Mouse (Mus musculus): Measurements from ENCODE around the gene Lrpprc. TPM values are rescaled to one million over a fixed set of nuclear protein-coding genes. Genes with fewer than 3 reads are reported as not detected.

The Lrpprc gene
- 26.6 TPM for polyA plus RNA-seq (2014; fragmentation: Illumina TruSeq; extraction: RNeasy Lipid Tissue Mini Kit (QIAGEN cat#74804); ENCODE audit: low replicate concordance)

GRCm38 (mm10) chr17:84790447-84791098 is at the start of gene Lrpprc:
Gene Lrpprc, minus strand, starts transcription at chr17:84790789.

GRCm38 (mm10) chr17:84682734-84683717 is 107.6 kb downstream of the Lrpprc start, which contains the start of gene Abcg5:
Gene Abcg5, minus strand, starts transcription at chr17:84683011.

GRCm38 (mm10) chr17:84675951-84676366 is 114.6 kb downstream of the Lrpprc start, which contains the start of gene Abcg8:
Gene Abcg8, plus strand, starts transcription at chr17:84676302.

Other genes starting within 250 kb of the Lrpprc start
- 3.6 TPM for gene Dync2li1, start 164.3 kb downstream of the Lrpprc start, polyA plus RNA-seq (2014; fragmentation: Illumina TruSeq; extraction: RNeasy Lipid Tissue Mini Kit (QIAGEN cat#74804); ENCODE audit: low replicate concordance)
- 152 TPM for gene Abcg8, start 114.5 kb downstream of the Lrpprc start, polyA plus RNA-seq (2014; fragmentation: Illumina TruSeq; extraction: RNeasy Lipid Tissue Mini Kit (QIAGEN cat#74804); ENCODE audit: low replicate concordance)
- 391 TPM for gene Abcg5, start 107.8 kb downstream of the Lrpprc start, polyA plus RNA-seq (2014; fragmentation: Illumina TruSeq; extraction: RNeasy Lipid Tissue Mini Kit (QIAGEN cat#74804); ENCODE audit: low replicate concordance)
- 140 TPM for gene Ppm1b, start 166.0 kb upstream of the Lrpprc start, polyA plus RNA-seq (2014; fragmentation: Illumina TruSeq; extraction: RNeasy Lipid Tissue Mini Kit (QIAGEN cat#74804); ENCODE audit: low replicate concordance)
- 202 TPM for gene Slc3a1, start 237.6 kb upstream of the Lrpprc start, polyA plus RNA-seq (2014; fragmentation: Illumina TruSeq; extraction: RNeasy Lipid Tissue Mini Kit (QIAGEN cat#74804); ENCODE audit: low replicate concordance)

Data from small intestine, adult 10 weeks (tissue).